Mouse (Mus musculus) adrenal gland, postnatal 4 days (tissue): ENCODE data around the gene Defb42. TPM values are rescaled to one million over a fixed set of nuclear protein-coding genes. Genes with fewer than 3 reads are reported as not detected.

ENCODE experiments used
- DNase-seq, 2 experiments: peaks; one replicate each; pipeline ENCODE4 v3.0.0; 2021 to 2022; ENCODE audit warnings: low spot score in 2 of 2, mixed read lengths in 2 of 2
- long read RNA-seq, 2 experiments: library from polyadenylated mRNA; stranded (forward); transcript quantifications; one replicate each; pipeline ENCODE4 v2.0.0; 2021
- total RNA-seq, 2 experiments: library from RNA; stranded (reverse); gene quantifications; 2 replicates each; pipeline ENCODE4 v1.2.3; 2021

The Defb42 gene
- 1 to 10 TPM in 1 of 2 experiments, under 1 TPM in 1; 0.82 to 1.8 TPM for total RNA-seq
- long read RNA-seq, experiment 1, result 0 reads
- long read RNA-seq, experiment 2, partial matches to known transcripts, result 0 of 3 reads
- long read RNA-seq, experiment 2, other reads (novel, unspliced or antisense), result 2 of 3 reads

GRCm38 (mm10) chr14:63046691-63047090 is at the start of gene Defb42:
TSS of gene Defb42 (plus strand) at chr14:63046991.
- DNase-seq, result no peak

GRCm38 (mm10) chr14:62997777-62998176 is 49.0 kb upstream of the Defb42 start, which contains the start of gene Defb47:
TSS of gene Defb47 (plus strand) at chr14:62998077.
- DNase-seq, result no peak

DNA sequence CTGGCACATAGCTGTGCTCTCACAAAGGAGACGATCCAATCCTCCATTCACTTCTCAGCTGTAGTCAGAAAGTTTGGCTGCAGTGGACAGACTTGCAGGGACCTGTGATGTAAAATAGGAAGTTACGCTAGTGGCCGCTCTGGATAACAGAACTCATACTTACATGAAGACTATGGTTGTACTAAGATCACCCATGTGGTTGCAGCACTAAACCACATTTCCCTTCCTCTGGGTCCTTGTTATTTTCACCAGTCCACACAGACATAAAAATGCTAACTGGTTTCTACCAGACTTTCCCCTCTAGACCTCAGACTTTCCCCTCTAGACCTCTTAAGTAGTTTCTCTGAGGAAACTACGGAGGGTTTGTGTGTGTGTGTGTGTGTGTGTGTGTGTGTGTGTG is 47.8 kb upstream of the Defb42 start:
- DNase-seq, result no peak

DNA sequence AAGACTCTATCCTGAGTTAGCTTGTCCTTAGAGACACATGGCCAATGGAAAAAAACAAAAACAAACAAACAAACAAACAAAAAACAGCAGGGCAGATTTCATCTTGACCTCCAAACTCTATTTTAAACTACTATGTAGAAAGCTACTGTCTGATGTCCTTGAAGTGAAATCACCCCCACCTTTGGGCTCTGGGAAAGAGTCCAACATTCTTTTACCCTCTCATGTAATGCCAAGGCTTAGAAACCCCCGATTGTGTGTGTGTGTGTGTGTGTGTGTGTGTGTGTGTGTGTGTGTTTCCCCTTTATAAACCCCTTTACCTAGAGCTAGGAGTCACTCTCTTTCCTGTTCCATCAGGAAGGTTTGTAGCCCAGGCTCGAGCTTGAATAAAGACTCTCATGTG is 44.2 kb upstream of the Defb42 start:
- no peak for DNase-seq

- no peak for DNase-seq
Observed at GRCm38 (mm10) chr14:63011471-63011870, 35.3 kb upstream of the Defb42 start, which contains the start of gene Defb43. TSS of gene Defb43 (plus strand) at chr14:63011771.

- no peak for DNase-seq
Observed at GRCm38 (mm10) chr14:63013082-63013481, 33.7 kb upstream of the Defb42 start.

DNA sequence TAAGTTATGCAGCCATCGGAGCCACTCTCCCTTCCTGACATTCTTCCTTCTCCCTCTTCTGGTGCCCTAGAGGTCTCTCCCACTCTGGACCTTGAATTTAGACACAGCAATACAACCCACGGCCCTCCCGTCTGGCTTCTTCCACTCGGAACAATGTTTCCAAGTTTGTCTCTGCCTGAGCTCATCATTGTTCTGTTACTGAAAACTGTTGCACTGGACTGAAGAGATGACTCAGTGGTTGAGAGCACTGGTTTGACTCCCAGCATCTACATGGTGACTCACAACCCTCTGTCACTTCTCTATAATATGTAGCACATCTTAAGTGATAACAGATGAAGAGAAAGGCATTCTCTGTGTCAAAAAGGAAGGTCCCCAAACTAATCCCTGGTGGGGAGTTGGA is 32.1 kb upstream of the Defb42 start:
- no peak for DNase-seq

GRCm38 (mm10) chr14:63020524-63021156 is 26.2 kb upstream of the Defb42 start:
- DNase-seq, result no peak

GRCm38 (mm10) chr14:63049910-63050370 is 3.1 kb downstream of the Defb42 start, which contains the start of gene Defb30:
TSS of gene Defb30 (minus strand) at chr14:63049960.
- DNase-seq, result no peak

- DNase-seq, result peak; percentile 35 to 58
Observed at GRCm38 (mm10) chr14:63050769-63051168, 4.0 kb downstream of the Defb42 start.

- DNase-seq, result peak; percentile 23 to 55
Observed at GRCm38 (mm10) chr14:63054729-63055128, 7.9 kb downstream of the Defb42 start.

GRCm38 (mm10) chr14:63060361-63060760 is 13.6 kb downstream of the Defb42 start:
- no peak for DNase-seq

- no peak for DNase-seq
Observed at GRCm38 (mm10) chr14:63062184-63062583, 15.4 kb downstream of the Defb42 start.

GRCm38 (mm10) chr14:63065391-63065790 is 18.6 kb downstream of the Defb42 start:
- DNase-seq, result no peak

GRCm38 (mm10) chr14:63066630-63067310 is 20.0 kb downstream of the Defb42 start:
- DNase-seq, result peak in 1 of 2 experiments; percentile 33

- no peak for DNase-seq
Observed at GRCm38 (mm10) chr14:63067708-63068107, 20.9 kb downstream of the Defb42 start.

Other genes with a start within 250 kb of the Defb42 start
- gene Wdfy2, start 209.3 kb upstream of the Defb42 start, total RNA-seq, result 10 to 100 TPM; 33.7 to 35.2 TPM
- not detected for gene Defb48, start 62.5 kb upstream of the Defb42 start, total RNA-seq
- gene Defb47, start 48.9 kb upstream of the Defb42 start, total RNA-seq, result not detected
- gene Defb43, start 35.2 kb upstream of the Defb42 start, total RNA-seq, result not detected
- not detected for gene Defb30, start 3.0 kb downstream of the Defb42 start, total RNA-seq